Mouse (Mus musculus) heart, embryonic 16.5 days (tissue): ENCODE data around the gene Xpot. TPM values are rescaled to one million over a fixed set of nuclear protein-coding genes. Genes with fewer than 3 reads are reported as not detected.

Source experiments
- ATAC-seq: fragments of 200-750 bp; cut with Nextera tagmentation; replicated peaks from 2 replicates; pipeline ENCODE4 v1.8.0; 2017; ENCODE audit warnings: moderate number of reproducible peaks; ENCODE audit not compliant: insufficient read depth, low FRiP score; ENCODE audit errors: extremely low read depth
- H3K27ac ChIP-seq: fragments of 300-500 bp; sonication (generic); 2 replicates; pipeline ENCODE4 v1.5.1; 2014; ENCODE audit warnings: mild to moderate bottlenecking, low read length, control low read depth, moderate library complexity
- H3K27me3 ChIP-seq: fragments of 300-500 bp; sonication (generic); 2 replicates; pipeline ENCODE4 v1.6.1; 2014; ENCODE audit warnings: low read length, mixed read lengths; ENCODE audit not compliant: control insufficient read depth, insufficient read depth
- H3K36me3 ChIP-seq: fragments of 300-500 bp; sonication (generic); 2 replicates; pipeline ENCODE4 v1.6.1; 2014; ENCODE audit not compliant: control insufficient read depth, insufficient read depth
- H3K4me1 ChIP-seq: fragments of 300-500 bp; sonication (generic); 2 replicates; pipeline ENCODE4 v1.6.1; 2014; ENCODE audit warnings: low read length, mixed read lengths; ENCODE audit not compliant: control insufficient read depth, insufficient read depth
- H3K4me2 ChIP-seq: fragments of 300-500 bp; sonication (generic); 2 replicates; pipeline ENCODE4 v1.6.1; 2014; ENCODE audit warnings: low read depth, mild to moderate bottlenecking, control low read depth, low read length
- H3K4me3 ChIP-seq: fragments of 300-500 bp; sonication (generic); 2 replicates; pipeline ENCODE4 v1.5.1; 2014; ENCODE audit warnings: mild to moderate bottlenecking, control low read depth, low read length
- H3K9ac ChIP-seq: fragments of 300-500 bp; sonication (generic); 2 replicates; pipeline ENCODE4 v1.6.1; 2014; ENCODE audit warnings: low read length, control low read depth
- H3K9me3 ChIP-seq: fragments of 300-500 bp; sonication (generic); replicated peaks from 2 replicates; pipeline ENCODE4 v1.6.1; 2016; ENCODE audit warnings: low read length; ENCODE audit not compliant: control insufficient read depth
- WGBS: fragments of 180-500 bp; shearing (Covaris S2); extraction: QIAGEN DNeasy Blood & Tissue Kit; methylation state at CpG from one replicate; pipeline ENCODE4 v1.1.7; 2014; 5-methylcytosine and 5-hydroxymethylcytosine counted together
- polyA plus RNA-seq: library from polyadenylated mRNA; unstranded; fragments of >200 nt; fragmentation: Nextera tagmentation; extraction: Ambion mirVana; gene quantifications from 2 replicates; pipeline ENCODE4 v1.2.1, GENCODE M21; 2015

Gene Xpot
- polyA plus RNA-seq, 1 experiment from 2014 or later = 31.5 TPM

- Histone ChIP-seq H3K9me3 (no peaks in the 10 kb centered on the region), H3K4me2 (peak overlapping the region; percentile 69), H3K36me3 (peaks cover 2% of the 10 kb centered on the region; the same call in 1 of the 2 replicates), H3K9ac (no peak overlapping the region), H3K27ac (no peak overlapping the region; the same call in 1 of the 2 replicates), H3K4me1 (peaks cover 18% of the 10 kb centered on the region), H3K27me3 (no peaks in the 10 kb centered on the region), H3K4me3 (no peak overlapping the region)
- no peak for ATAC-seq
- WGBS = 77% methylated on average over 10 of the region's 10 CpGs
Measured at GRCm38 (mm10) chr10:121627216-121627852, 1.2 kb upstream of the Xpot start.

- H3K4me1 ChIP-seq = peaks cover 18% of the 10 kb centered on the region
- peak overlapping the region; percentile 97 for H3K4me3 ChIP-seq
- H3K27me3 ChIP-seq = no peaks in the 10 kb centered on the region
- no peaks in the 10 kb centered on the region for H3K9me3 ChIP-seq
- ATAC-seq = peak; percentile 38
- peak overlapping the region; percentile 97 for H3K9ac ChIP-seq
- H3K4me2 ChIP-seq = peak overlapping the region; percentile 90
- under 1% methylated on average over 41 of the region's 41 CpGs for WGBS
- peak overlapping the region; percentile 98 for H3K27ac ChIP-seq
- peaks cover 10% of the 10 kb centered on the region; the same call in 1 of the 2 replicates for H3K36me3 ChIP-seq
Measured at GRCm38 (mm10) chr10:121625407-121626185, 536 bp downstream of the Xpot start.

GRCm38 (mm10) chr10:121625006-121625405, 1.1 kb downstream of the Xpot start:
- Histone ChIP-seq H3K4me3 (peak overlapping the region; percentile 97), H3K27me3 (no peaks in the 10 kb centered on the region), H3K9me3 (no peaks in the 10 kb centered on the region), H3K27ac (peak overlapping the region; percentile 98), H3K36me3 (peaks cover 14% of the 10 kb centered on the region), H3K4me1 (peaks cover 18% of the 10 kb centered on the region), H3K4me2 (peak overlapping the region; percentile 90), H3K9ac (peak overlapping the region; percentile 97)
- ATAC-seq = no peak
- WGBS = 13% methylated on average over 9 of the region's 9 CpGs

GRCm38 (mm10) chr10:121623670-121624069, 2.5 kb downstream of the Xpot start:
- WGBS = 75% methylated on average over 7 of the region's 7 CpGs
- H3K4me2 ChIP-seq = no peak overlapping the region
- no peak overlapping the region for H3K9ac ChIP-seq

GRCm38 (mm10) chr10:121622431-121622830, 3.7 kb downstream of the Xpot start:
- no peak overlapping the region for H3K4me3 ChIP-seq
- no peaks in the 10 kb centered on the region for H3K27me3 ChIP-seq
- no peak for ATAC-seq
- H3K9me3 ChIP-seq = no peaks in the 10 kb centered on the region
- no peak overlapping the region for H3K4me2 ChIP-seq
- H3K36me3 ChIP-seq = peaks cover 28% of the 10 kb centered on the region
- H3K27ac ChIP-seq = no peak overlapping the region
- 86% methylated on average over 6 of the region's 6 CpGs for WGBS
- H3K4me1 ChIP-seq = peaks cover 18% of the 10 kb centered on the region
- no peak overlapping the region for H3K9ac ChIP-seq

More at GRCm38 (mm10) chr10:121623670-121624069, 2.5 kb downstream of the Xpot start:
- H3K27me3 ChIP-seq = no peaks in the 10 kb centered on the region
- no peak overlapping the region for H3K4me3 ChIP-seq
- H3K9me3 ChIP-seq = no peaks in the 10 kb centered on the region
- H3K27ac ChIP-seq = no peak overlapping the region
- peaks cover 18% of the 10 kb centered on the region for H3K4me1 ChIP-seq
- peaks cover 18% of the 10 kb centered on the region for H3K36me3 ChIP-seq
- no peak for ATAC-seq

GRCm38 (mm10) chr10:121615935-121616334, 10.2 kb downstream of the Xpot start:
- Histone ChIP-seq H3K4me1 (no peaks in the 10 kb centered on the region), H3K9me3 (no peaks in the 10 kb centered on the region), H3K36me3 (peaks cover 60% of the 10 kb centered on the region), H3K9ac (no peak overlapping the region), H3K27me3 (no peaks in the 10 kb centered on the region), H3K27ac (no peak overlapping the region), H3K4me3 (no peak overlapping the region), H3K4me2 (no peak overlapping the region)
- no peak for ATAC-seq
- 79% methylated on average over 7 of the region's 7 CpGs for WGBS

GRCm38 (mm10) chr10:121615146-121615870, 10.8 kb downstream of the Xpot start:
- H3K27me3 ChIP-seq = no peaks in the 10 kb centered on the region
- 91% methylated on average over 13 of the region's 13 CpGs for WGBS
- H3K36me3 ChIP-seq = peaks cover 63% of the 10 kb centered on the region
- no peak overlapping the region for H3K9ac ChIP-seq
- no peak overlapping the region for H3K4me2 ChIP-seq
- no peaks in the 10 kb centered on the region for H3K9me3 ChIP-seq
- no peak overlapping the region for H3K4me3 ChIP-seq
- no peak for ATAC-seq
- H3K27ac ChIP-seq = no peak overlapping the region
- no peaks in the 10 kb centered on the region for H3K4me1 ChIP-seq

- peak; percentile 79 for ATAC-seq
- no peaks in the 10 kb centered on the region for H3K9me3 ChIP-seq
- no peaks in the 10 kb centered on the region for H3K4me1 ChIP-seq
- peak overlapping the region; percentile 66 for H3K27ac ChIP-seq
- H3K9ac ChIP-seq = no peak overlapping the region
- no peak overlapping the region for H3K4me3 ChIP-seq
- H3K36me3 ChIP-seq = peaks cover 72% of the 10 kb centered on the region
- H3K4me2 ChIP-seq = no peak overlapping the region
- no peaks in the 10 kb centered on the region for H3K27me3 ChIP-seq
- WGBS = 61% methylated on average over 13 of the region's 13 CpGs
Measured at GRCm38 (mm10) chr10:121613570-121613969, 12.6 kb downstream of the Xpot start.
